ENCODE assay signal across 9 mouse cellular contexts in genomic region chr7:96915452-96916105, GRCm38 (mm10). TPM values are rescaled to one million over a fixed set of nuclear protein-coding genes. Genes with fewer than 3 reads are reported as not detected.
DNase-seq lines count a peak whose midpoint lies in the region; ATAC-seq and TF ChIP-seq lines count a peak whose summit lies in the region.
"Had no signal": no experiment of that assay in that cellular context is flagged by ENCODE, and none has a peak within 500 bp of the region (broad histone marks: within the 10 kb centered on the region; RNA-seq: fewer than 3 reads in every experiment).

No protein-coding gene starts in this region.

- H3K27ac ChIP-seq in heart, embryonic 11.5 days (ENCODE audit: low read depth, low read length): no peak overlapping the region
- no peak overlapping the region for H3K27ac ChIP-seq in forebrain, embryonic 10.5 days
- no peak overlapping the region for H3K27ac ChIP-seq in hindbrain, embryonic 14.5 days
- no peak overlapping the region for H3K27ac ChIP-seq in small intestine, adult 2 months (ENCODE audit: insufficient read depth, low read depth, low read length)
- H3K27ac ChIP-seq: limb, embryonic 15.5 days had no signal

- WGBS in heart, embryonic 11.5 days (ENCODE audit: insufficient replicate concordance): 0% methylated on average over 2 of the region's 2 CpGs
- WGBS in forebrain, embryonic 10.5 days: 3% methylated on average over 2 of the region's 2 CpGs
- WGBS in hindbrain, embryonic 14.5 days: 6% methylated on average over 2 of the region's 2 CpGs
- under 1% methylated on average over 2 of the region's 2 CpGs for WGBS in small intestine, adult 2 months

- ATAC-seq in heart, embryonic 11.5 days (replicated peaks; ENCODE audit: insufficient number of reproducible peaks, low FRiP score, low TSS enrichment): no peak
- 0 out of 2 replicates have a peak, but pooled peaks have one; percentile 61 for ATAC-seq in hindbrain, embryonic 14.5 days (ENCODE audit: low FRiP score)

- no peaks in the 10 kb centered on the region for H3K9me3 ChIP-seq in heart, embryonic 11.5 days (replicated peaks; ENCODE audit: control insufficient read depth, low read length)
- H3K9me3 ChIP-seq in forebrain, embryonic 10.5 days: no peaks in the 10 kb centered on the region
- H3K9me3 ChIP-seq in hindbrain, embryonic 14.5 days (ENCODE audit: control insufficient read depth, low read length): no peaks in the 10 kb centered on the region
- H3K9me3 ChIP-seq: limb, embryonic 15.5 days had no signal

- TF ChIP-seq POLR2A in small intestine, adult 2 months (IDR thresholded peaks at IDR 0.05; ENCODE audit: low read depth, low read length): no peak

- no peaks in the 10 kb centered on the region for H3K4me1 ChIP-seq in heart, embryonic 11.5 days (ENCODE audit: control insufficient read depth, insufficient read depth, low read length)
- H3K4me1 ChIP-seq in forebrain, embryonic 10.5 days: peaks cover 21% of the 10 kb centered on the region
- no peaks in the 10 kb centered on the region for H3K4me1 ChIP-seq in hindbrain, embryonic 14.5 days (replicated peaks; ENCODE audit: control insufficient read depth, insufficient read depth, low read length)
- no peaks in the 10 kb centered on the region for H3K4me1 ChIP-seq in small intestine, adult 2 months (ENCODE audit: control insufficient read depth, insufficient read depth, insufficient read length, low read length)

- TF ChIP-seq CTCF in small intestine, adult 2 months (IDR thresholded peaks at IDR 0.05; ENCODE audit: extremely low read depth, insufficient read length, insufficient replicate concordance, low read depth, low read length): peak; percentile 67; the same call in 1 of the 2 replicates

- no peak overlapping the region for H3K4me2 ChIP-seq in heart, embryonic 11.5 days
- H3K4me2 ChIP-seq in hindbrain, embryonic 14.5 days (replicated peaks): no peak overlapping the region
- H3K4me2 ChIP-seq: limb, embryonic 15.5 days had no signal

- no peaks in the 10 kb centered on the region for H3K36me3 ChIP-seq in heart, embryonic 11.5 days (ENCODE audit: control insufficient read depth, insufficient read depth, low read length)
- H3K36me3 ChIP-seq in forebrain, embryonic 10.5 days (replicated peaks): no peaks in the 10 kb centered on the region
- no peaks in the 10 kb centered on the region for H3K36me3 ChIP-seq in hindbrain, embryonic 14.5 days (replicated peaks; ENCODE audit: control insufficient read depth, insufficient read depth)
- H3K36me3 ChIP-seq in small intestine, adult 2 months (ENCODE audit: control insufficient read depth, insufficient read depth, low read length): no peaks in the 10 kb centered on the region
- H3K36me3 ChIP-seq: limb, embryonic 15.5 days had no signal

- peak; percentile 44 to 75 for DNase-seq in heart, adult 18-20 months
- peak; percentile 61 for DNase-seq in c-Kit-positive CD71-negative TER-119-negative erythroid progenitor cells, embryonic 14.5 days (ENCODE audit: low read depth)
- peak; percentile 54 for DNase-seq in forebrain, embryonic 10.5 days (ENCODE audit: extremely low spot score, low spot score)
- DNase-seq in hindbrain, embryonic 14.5 days (ENCODE audit: low spot score): peak; percentile 93
- DNase-seq in layer of hippocampus, postnatal 10 days (ENCODE audit: low spot score in 2 of 2): peak; percentile 58 to 69
- DNase-seq in mesoderm, embryonic 11.5 days (ENCODE audit: low read depth, low spot score): peak; percentile 89

- peaks cover 24% of the 10 kb centered on the region for H3K27me3 ChIP-seq in heart, embryonic 11.5 days (ENCODE audit: control insufficient read depth, insufficient read depth, low read length)
- H3K27me3 ChIP-seq in forebrain, embryonic 10.5 days (ENCODE audit: poor library complexity, severe bottlenecking): peaks cover 42% of the 10 kb centered on the region
- H3K27me3 ChIP-seq in hindbrain, embryonic 14.5 days (ENCODE audit: control insufficient read depth, insufficient read depth, low read length): no peaks in the 10 kb centered on the region; the same call in 1 of the 2 replicates
- no peaks in the 10 kb centered on the region for H3K27me3 ChIP-seq in small intestine, adult 2 months (ENCODE audit: control insufficient read depth, insufficient read depth, low read length)

- no peak overlapping the region for H3K9ac ChIP-seq in heart, embryonic 11.5 days (ENCODE audit: low read depth, low read length)
- H3K9ac ChIP-seq in hindbrain, embryonic 14.5 days: no peak overlapping the region
- H3K9ac ChIP-seq: limb, embryonic 15.5 days had no signal

- no peak overlapping the region for H3K4me3 ChIP-seq in heart, embryonic 11.5 days (ENCODE audit: low read depth, low read length)
- H3K4me3 ChIP-seq in forebrain, embryonic 10.5 days: no peak overlapping the region
- H3K4me3 ChIP-seq in hindbrain, embryonic 14.5 days (replicated peaks; ENCODE audit: low read length): no peak overlapping the region
- no peak overlapping the region for H3K4me3 ChIP-seq in small intestine, adult 2 months (ENCODE audit: low read depth, low read length)
- H3K4me3 ChIP-seq: limb, embryonic 15.5 days had no signal

RNA-seq across cellular contexts. Expression of gene Nars2, which starts 35.7 kb away (rescaled TPM):
- 10 to 100 TPM; 22.6 to 23.5 TPM for total RNA-seq in heart, adult 18-20 months (2021)
- polyA plus RNA-seq in heart, embryonic 11.5 days (2014; fragmentation: Nextera tagmentation; extraction: Ambion mirVana): 16.0 and 21.2 TPM in 2 replicates
- polyA plus RNA-seq in forebrain, embryonic 10.5 days (2016; fragmentation: Nextera tagmentation; extraction: Ambion mirVana): 28.0 and 30.0 TPM in 2 replicates
- polyA plus RNA-seq in hindbrain, embryonic 14.5 days (2014; fragmentation: Nextera tagmentation; extraction: Ambion mirVana): 19.1 and 19.4 TPM in 2 replicates
- 10 to 100 TPM; 19.3 to 19.5 TPM for total RNA-seq in layer of hippocampus, postnatal 10 days (2021)
- 0.90 and 1.1 TPM in 2 replicates for polyA plus RNA-seq in small intestine, adult 2 months (2012; rRNA removed)
